Mouse (Mus musculus) heart, postnatal 0 days (tissue): ENCODE results near the gene Tor3a. TPM values are rescaled to one million over a fixed set of nuclear protein-coding genes. Genes with fewer than 3 reads are reported as not detected.

Source experiments
- ATAC-seq: fragments of 200-750 bp; cut with Nextera tagmentation; 2 replicates; pipeline ENCODE4 v1.8.0; 2017; ENCODE audit warnings: low read depth, moderate number of reproducible peaks, moderate library complexity; ENCODE audit not compliant: insufficient read depth
- DNase-seq: peaks from one replicate; pipeline ENCODE4 v3.0.0-alpha.2; 2016; ENCODE audit warnings: low spot score
- H3K27ac ChIP-seq: fragments of 300-500 bp; sonication (generic); 2 replicates; pipeline ENCODE4 v1.5.1; 2014; ENCODE audit warnings: low read depth, mild to moderate bottlenecking
- H3K27me3 ChIP-seq: fragments of 300-500 bp; sonication (generic); 2 replicates; pipeline ENCODE4 v1.6.1; 2014; ENCODE audit warnings: low read length, mixed read lengths; ENCODE audit not compliant: control insufficient read depth, insufficient read depth
- H3K36me3 ChIP-seq: fragments of 300-500 bp; sonication (generic); replicated peaks from 2 replicates; pipeline ENCODE4 v1.6.1; 2014; ENCODE audit warnings: low read length, mixed read lengths; ENCODE audit not compliant: control insufficient read depth, insufficient read depth
- H3K4me1 ChIP-seq: fragments of 300-500 bp; sonication (generic); 2 replicates; pipeline ENCODE4 v1.6.1; 2014; ENCODE audit warnings: antibody characterized with exemption; ENCODE audit not compliant: control insufficient read depth, insufficient read depth
- H3K4me2 ChIP-seq: fragments of 300-500 bp; sonication (generic); 2 replicates; pipeline ENCODE4 v1.6.1; 2014; ENCODE audit warnings: low read depth, mild to moderate bottlenecking, low read length, moderate library complexity
- H3K4me3 ChIP-seq: fragments of 300-500 bp; sonication (generic); 2 replicates; pipeline ENCODE4 v1.5.1; 2014; ENCODE audit warnings: low read depth, low read length
- H3K9ac ChIP-seq: fragments of 300-500 bp; sonication (generic); replicated peaks from 2 replicates; pipeline ENCODE4 v1.6.1; 2014; ENCODE audit warnings: low read depth, low read length, mixed read lengths
- H3K9me3 ChIP-seq: fragments of 300-500 bp; sonication (generic); replicated peaks from 2 replicates; pipeline ENCODE4 v1.6.1; 2016; ENCODE audit warnings: low read length; ENCODE audit not compliant: control insufficient read depth
- CTCF ChIP-seq: IDR thresholded peaks from 2 replicates; pipeline ENCODE4 v1.5.1; 2016; ENCODE audit warnings: antibody characterized with exemption, control low read depth, low read depth
- EP300 ChIP-seq: IDR thresholded peaks from 2 replicates; pipeline ENCODE4 v1.6.1; 2016; ENCODE audit warnings: antibody characterized with exemption, low read depth
- WGBS: fragments of 180-500 bp; shearing (Covaris S2); extraction: QIAGEN DNeasy Blood & Tissue Kit; methylation state at CpG from one replicate; pipeline ENCODE4 v1.1.7; 2014; 5-methylcytosine and 5-hydroxymethylcytosine counted together
- polyA plus RNA-seq: library from polyadenylated mRNA; unstranded; fragments of >200 nt; fragmentation: Nextera tagmentation; extraction: Ambion mirVana; gene quantifications from 2 replicates; pipeline ENCODE4 v1.2.1, GENCODE M21; 2015
- total RNA-seq: library from RNA; depleted of rRNA; stranded (reverse); fragments of >200 nt; gene quantifications from 2 replicates; pipeline ENCODE4 v1.2.3, GENCODE M21; 2014; ENCODE audit warnings: low replicate concordance

Tor3a gene
- total and polyA plus RNA-seq, 2 experiments from 2014 or later, result 7.1 to 59.8 TPM

GRCm38 (mm10) chr1:156626729-156627128 is 47.4 kb downstream of the Tor3a start:
- TF ChIP-seq EP300 (no peak), CTCF (peak; percentile 17; the same call in 1 of the 2 replicates)
- ATAC-seq, result no peak

GRCm38 (mm10) chr1:156624231-156624630 is 49.9 kb downstream of the Tor3a start:
- TF ChIP-seq EP300, result no peak
- no peak for TF ChIP-seq CTCF
- H3K27ac ChIP-seq, result no peak overlapping the region
- no peak for ATAC-seq

More at GRCm38 (mm10) chr1:156626729-156627128, 47.4 kb downstream of the Tor3a start:
- Histone ChIP-seq H3K9me3 (no peaks in the 10 kb centered on the region), H3K36me3 (peaks cover 48% of the 10 kb centered on the region), H3K9ac (no peak overlapping the region), H3K27ac (no peak overlapping the region), H3K4me1 (no peaks in the 10 kb centered on the region), H3K4me2 (no peak overlapping the region), H3K4me3 (no peak overlapping the region), H3K27me3 (no peaks in the 10 kb centered on the region)
- DNase-seq, result no peak
- 83% methylated on average over 4 of the region's 4 CpGs for WGBS

GRCm38 (mm10) chr1:156620951-156621350 is 53.2 kb downstream of the Tor3a start:
- Histone ChIP-seq H3K27me3 (no peaks in the 10 kb centered on the region), H3K36me3 (peaks cover 14% of the 10 kb centered on the region), H3K4me3 (no peak overlapping the region), H3K9me3 (no peaks in the 10 kb centered on the region), H3K4me2 (no peak overlapping the region), H3K9ac (no peak overlapping the region), H3K4me1 (peaks cover 16% of the 10 kb centered on the region), H3K27ac (no peak overlapping the region)
- WGBS, result 84% methylated on average over 3 of the region's 3 CpGs
- no peak for TF ChIP-seq CTCF
- TF ChIP-seq EP300, result no peak
- ATAC-seq (no peak), DNase-seq (no peak)

More at GRCm38 (mm10) chr1:156624231-156624630, 49.9 kb downstream of the Tor3a start:
- no peaks in the 10 kb centered on the region for H3K27me3 ChIP-seq
- H3K36me3 ChIP-seq, result peaks cover 23% of the 10 kb centered on the region
- H3K9ac ChIP-seq, result no peak overlapping the region
- DNase-seq, result no peak
- 35% methylated on average over 1 of the region's 1 CpGs for WGBS
- H3K4me3 ChIP-seq, result no peak overlapping the region
- H3K9me3 ChIP-seq, result no peaks in the 10 kb centered on the region
- H3K4me2 ChIP-seq, result no peak overlapping the region
- no peaks in the 10 kb centered on the region for H3K4me1 ChIP-seq

- no peak for ATAC-seq
- Histone ChIP-seq H3K4me1 (peaks cover 21% of the 10 kb centered on the region), H3K4me2 (no peak overlapping the region), H3K36me3 (0 out of 2 replicates have a peak, but pooled peaks cover 10% of the 10 kb centered on the region), H3K9me3 (no peaks in the 10 kb centered on the region), H3K9ac (no peak overlapping the region), H3K4me3 (no peak overlapping the region), H3K27ac (no peak overlapping the region), H3K27me3 (no peaks in the 10 kb centered on the region)
- DNase-seq, result no peak
- WGBS, result 60% methylated on average over 4 of the region's 4 CpGs
- TF ChIP-seq CTCF (no peak), EP300 (no peak)
These were observed 53.8 kb downstream of the Tor3a start for GRCm38 (mm10) chr1:156620292-156620909.

- no peaks in the 10 kb centered on the region for H3K27me3 ChIP-seq
- H3K36me3 ChIP-seq, result 0 out of 2 replicates have a peak, but pooled peaks cover 4% of the 10 kb centered on the region
- WGBS, result 63% methylated on average over 4 of the region's 4 CpGs
- no peak overlapping the region for H3K4me3 ChIP-seq
- TF ChIP-seq EP300 (no peak), CTCF (no peak)
- H3K4me2 ChIP-seq, result peak overlapping the region; percentile 37
- ATAC-seq (no peak), DNase-seq (no peak)
- peak overlapping the region; percentile 58 for H3K27ac ChIP-seq
- H3K9me3 ChIP-seq, result no peaks in the 10 kb centered on the region
- H3K4me1 ChIP-seq, result peaks cover 37% of the 10 kb centered on the region
- no peak overlapping the region for H3K9ac ChIP-seq
These were observed 56.3 kb downstream of the Tor3a start for GRCm38 (mm10) chr1:156617811-156618210.
